Mouse (Mus musculus) MEL (cell line): ENCODE data around the gene Med25. TPM values are rescaled to one million over a fixed set of nuclear protein-coding genes. Genes with fewer than 3 reads are reported as not detected.
A peak's percentile ranks its signal among the peaks of the same experiment; 100 is the strongest.

Source experiments
- DNase-seq: peaks from one replicate; pipeline ENCODE4 v3.0.0; 2011; ENCODE audit warnings: low read depth, low spot score
- H3K27ac ChIP-seq: 2 replicates; pipeline ENCODE4 v1.5.1; 2012; ENCODE audit warnings: low read depth, mild to moderate bottlenecking, control low read depth, low read length, moderate library complexity; ENCODE audit not compliant: control insufficient read depth
- H3K27me3 ChIP-seq, 2 experiments: fragments of 150-350 bp in 1 of 2; sonication (generic) in 1 of 2; 2 replicates each; pipeline ENCODE4 v1.6.1; 2012; ENCODE audit warnings: low read length in 2 of 2, mild to moderate bottlenecking in 2 of 2, improper control_type of control experiment in 1 of 2, moderate library complexity in 1 of 2; ENCODE audit not compliant: insufficient read depth in 2 of 2, control insufficient read depth in 1 of 2
- H3K36me3 ChIP-seq, 2 experiments: 2 replicates each; pipeline ENCODE4 v1.6.1; 2012 to 2014; ENCODE audit warnings: low read length in 2 of 2, improper control_type of control experiment in 1 of 2, inconsistent platforms in 1 of 2, mild to moderate bottlenecking in 1 of 2; ENCODE audit not compliant: insufficient read depth in 2 of 2, control insufficient read depth in 1 of 2
- H3K4me1 ChIP-seq, 2 experiments: fragments of 150-350 bp in 1 of 2; sonication (generic) in 1 of 2; 2 replicates each; pipeline ENCODE4 v1.6.1; 2012; ENCODE audit warnings: low read length in 2 of 2, improper control_type of control experiment in 1 of 2, mild to moderate bottlenecking in 1 of 2; ENCODE audit not compliant: insufficient read depth in 2 of 2, control insufficient read depth in 1 of 2
- H3K4me3 ChIP-seq, 2 experiments: fragments of 150-350 bp in 1 of 2; sonication (generic) in 1 of 2; 2 replicates each; pipeline ENCODE4 v1.5.1; 2012; ENCODE audit warnings: low read depth in 2 of 2, low read length in 2 of 2, mild to moderate bottlenecking in 2 of 2, moderate library complexity in 2 of 2, control low read depth in 1 of 2, improper control_type of control experiment in 1 of 2; ENCODE audit not compliant: control insufficient read depth in 1 of 2, insufficient read depth in 1 of 2
- H3K79me2 ChIP-seq: 2 replicates; pipeline ENCODE4 v1.6.1; 2012; ENCODE audit warnings: mild to moderate bottlenecking, low read length, moderate library complexity; ENCODE audit not compliant: control insufficient read depth, poor library complexity, insufficient read depth
- H3K9ac ChIP-seq: 2 replicates; pipeline ENCODE4 v1.6.1; 2012; ENCODE audit warnings: low read depth, mild to moderate bottlenecking, control low read depth, low read length, moderate library complexity; ENCODE audit not compliant: control insufficient read depth, poor library complexity, severe bottlenecking
- H3K9me3 ChIP-seq: fragments of 150-350 bp; sonication (generic); replicated peaks from 2 replicates; pipeline ENCODE4 v1.6.1; 2012; ENCODE audit warnings: mild to moderate bottlenecking, low read length, improper control_type of control experiment, moderate library complexity; ENCODE audit not compliant: insufficient read depth
- CHD1 ChIP-seq: IDR thresholded peaks from 2 replicates; pipeline ENCODE4 v1.6.1; 2012; ENCODE audit warnings: low read depth, mild to moderate bottlenecking, inconsistent platforms, low read length, improper control_type of control experiment
- CHD2 ChIP-seq: IDR thresholded peaks from 2 replicates; pipeline ENCODE4 v1.6.1; 2011; ENCODE audit warnings: low read length, improper control_type of control experiment
- CTCF ChIP-seq, 3 experiments: IDR thresholded peaks in 2 of 3; conservative IDR thresholded peaks in 1 of 3; 2 replicates each; pipeline ENCODE4 v1.5.1; 2011 to 2012; ENCODE audit warnings: low read length in 3 of 3, low read depth in 2 of 3, mild to moderate bottlenecking in 2 of 3, improper control_type of control experiment in 1 of 3, inconsistent platforms in 1 of 3, mixed read lengths in 1 of 3, moderate library complexity in 1 of 3; ENCODE audit not compliant: control insufficient read depth in 1 of 3, insufficient read depth in 1 of 3, poor library complexity in 1 of 3, severe bottlenecking in 1 of 3
- ELF1 ChIP-seq: IDR thresholded peaks from 2 replicates; pipeline ENCODE4 v1.6.1; 2014; ENCODE audit warnings: low read depth, mild to moderate bottlenecking, inconsistent platforms, low read length, improper control_type of control experiment, moderate library complexity
- EP300 ChIP-seq, 2 experiments: IDR thresholded peaks; 2 replicates each; pipeline ENCODE4 v1.6.1; 2011; ENCODE audit warnings: improper control_type of control experiment in 2 of 2, low read length in 2 of 2, low read depth in 1 of 2, mild to moderate bottlenecking in 1 of 2
- GABPA ChIP-seq: IDR thresholded peaks from 2 replicates; pipeline ENCODE4 v1.6.1; 2012; ENCODE audit warnings: low read depth, mild to moderate bottlenecking, inconsistent platforms, low read length, improper control_type of control experiment, moderate library complexity
- JUND ChIP-seq: IDR thresholded peaks from 2 replicates; pipeline ENCODE4 v1.6.1; 2011; ENCODE audit warnings: low read depth, mild to moderate bottlenecking, improper control_type of control experiment, low read length
- MAFK ChIP-seq: IDR thresholded peaks from 2 replicates; pipeline ENCODE4 v1.6.1; 2011; ENCODE audit warnings: low read depth, mild to moderate bottlenecking, low read length, improper control_type of control experiment, borderline replicate concordance
- MAX ChIP-seq: IDR thresholded peaks from 2 replicates; pipeline ENCODE4 v1.6.1; 2011; ENCODE audit warnings: low read length, improper control_type of control experiment
- MAZ ChIP-seq: IDR thresholded peaks from 2 replicates; pipeline ENCODE4 v1.6.1; 2012; ENCODE audit warnings: low read depth, mild to moderate bottlenecking, inconsistent platforms, low read length, improper control_type of control experiment
- MEF2A ChIP-seq: IDR thresholded peaks from 2 replicates; pipeline ENCODE4 v1.6.1; 2014; ENCODE audit warnings: low read depth, mild to moderate bottlenecking, inconsistent platforms, low read length, improper control_type of control experiment; ENCODE audit not compliant: poor library complexity, insufficient replicate concordance, severe bottlenecking; ENCODE audit errors: extremely low read depth
- POLR2AphosphoS2 ChIP-seq: IDR thresholded peaks from 2 replicates; pipeline ENCODE4 v1.6.1; 2011; ENCODE audit warnings: low read length, improper control_type of control experiment
- POLR2AphosphoS5 ChIP-seq: IDR thresholded peaks from 2 replicates; pipeline ENCODE4 v1.6.1; 2012; ENCODE audit warnings: low read depth, borderline replicate concordance, mild to moderate bottlenecking, inconsistent platforms, low read length, moderate library complexity, mixed read lengths
- RCOR1 ChIP-seq: IDR thresholded peaks from 2 replicates; pipeline ENCODE4 v1.6.1; 2012; ENCODE audit warnings: low read depth, mild to moderate bottlenecking, inconsistent platforms, low read length, improper control_type of control experiment
- SIN3A ChIP-seq: IDR thresholded peaks from 2 replicates; pipeline ENCODE4 v1.6.1; 2012; ENCODE audit warnings: low read length, improper control_type of control experiment, inconsistent platforms
- SMC3 ChIP-seq: IDR thresholded peaks from 2 replicates; pipeline ENCODE4 v1.6.1; 2011; ENCODE audit warnings: low read depth, low read length, improper control_type of control experiment
- TAL1 ChIP-seq: IDR thresholded peaks from 2 replicates; pipeline ENCODE4 v1.6.1; 2012; ENCODE audit warnings: mild to moderate bottlenecking, inconsistent platforms, low read length, moderate library complexity, mixed read lengths
- TCF12 ChIP-seq: IDR thresholded peaks from 2 replicates; pipeline ENCODE4 v1.6.1; 2014; ENCODE audit warnings: low read depth, mild to moderate bottlenecking, inconsistent platforms, low read length, improper control_type of control experiment, moderate library complexity
- UBTF ChIP-seq: IDR thresholded peaks from 2 replicates; pipeline ENCODE4 v1.6.1; 2012; ENCODE audit warnings: low read depth, mild to moderate bottlenecking, inconsistent platforms, low read length, improper control_type of control experiment, moderate library complexity, borderline replicate concordance; ENCODE audit not compliant: insufficient read depth
- USF1 ChIP-seq: IDR thresholded peaks from 2 replicates; pipeline ENCODE4 v1.6.1; 2014; ENCODE audit warnings: low read depth, mild to moderate bottlenecking, inconsistent platforms, low read length, improper control_type of control experiment, moderate library complexity
- USF2 ChIP-seq, 2 experiments: IDR thresholded peaks; 2 replicates each; pipeline ENCODE4 v1.6.1; 2011 to 2012; ENCODE audit warnings: improper control_type of control experiment in 2 of 2, low read length in 2 of 2, borderline replicate concordance in 1 of 2, inconsistent platforms in 1 of 2, low read depth in 1 of 2, mild to moderate bottlenecking in 1 of 2; ENCODE audit not compliant: insufficient read depth in 1 of 2
- ZKSCAN1 ChIP-seq: IDR thresholded peaks from 2 replicates; pipeline ENCODE4 v1.6.1; 2012; ENCODE audit warnings: low read depth, mild to moderate bottlenecking, inconsistent platforms, low read length, improper control_type of control experiment, moderate library complexity
- ZNF384 ChIP-seq: IDR thresholded peaks from 2 replicates; pipeline ENCODE4 v1.6.1; 2012; ENCODE audit warnings: low read depth, mild to moderate bottlenecking, inconsistent platforms, low read length, improper control_type of control experiment
- polyA plus RNA-seq, 2 experiments: library from polyadenylated mRNA; stranded (reverse) in 1 of 2; unstranded in 1 of 2; fragments of >175 nt in 1 of 2; fragments of >200 nt in 1 of 2; gene quantifications; 2 replicates each; pipeline versions ENCODE4 v1.2.1 to v1.2.4; 2012; ENCODE audit warnings: low replicate concordance in 2 of 2, low read depth in 1 of 2; ENCODE audit not compliant: insufficient read length in 2 of 2, insufficient read depth in 1 of 2, missing spikeins in 1 of 2
- total RNA-seq: library from RNA; depleted of rRNA; stranded (reverse); fragments of 300-350 nt; gene quantifications from 2 replicates; pipeline ENCODE4 v1.2.3, GENCODE M21; 2012

The Med25 gene
- total and polyA plus RNA-seq, 3 experiments: 53.9 to 118 TPM; not detected in 1

DNA sequence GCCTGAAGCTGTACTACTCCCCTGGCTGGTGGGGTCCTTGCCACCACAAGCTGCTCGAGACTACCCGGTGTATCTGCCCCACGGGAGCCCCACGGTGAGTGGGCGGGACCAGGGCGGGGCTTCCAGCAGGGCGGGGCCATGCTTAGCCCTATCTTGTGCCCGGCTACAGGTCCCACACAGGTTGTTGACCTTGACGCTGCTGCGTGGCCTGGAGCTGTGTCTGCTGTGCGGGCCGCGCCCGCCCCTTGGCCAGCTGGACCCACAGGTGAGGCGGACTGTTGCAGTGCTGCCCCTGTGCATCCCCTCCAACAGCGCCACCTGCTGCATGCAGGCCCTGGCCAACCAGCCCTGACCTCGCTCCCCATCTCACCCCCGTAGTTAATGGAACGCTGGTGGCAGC, 6.1 kb upstream of the Med25 start:
- DNase-seq: peak; percentile 28
- peaks cover 0 to 6% of the 10 kb centered on the region in 2 experiments; a peak in 2 of 4 replicates for H3K36me3 ChIP-seq
- H3K9ac ChIP-seq: no peak overlapping the region

DNA sequence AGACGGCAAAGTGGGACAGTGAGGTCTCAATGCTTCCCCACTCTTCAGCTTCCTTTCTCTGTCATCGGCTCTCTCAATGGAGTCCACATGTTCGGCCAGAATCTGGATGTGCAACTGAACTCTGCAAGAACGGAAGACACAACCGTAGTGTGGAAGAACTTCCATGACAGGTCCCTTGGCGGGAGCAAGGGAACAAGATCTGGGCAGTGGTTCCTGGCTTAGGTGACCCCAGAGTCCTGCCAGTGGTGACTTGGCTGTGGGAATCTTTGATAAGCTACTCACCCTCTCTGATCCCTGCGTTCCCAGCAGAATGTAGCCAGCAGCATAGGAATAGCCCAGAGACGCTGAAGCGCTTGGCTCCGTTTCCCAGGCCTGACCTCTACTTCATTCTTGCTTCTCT, 4.0 kb upstream of the Med25 start:
- TF ChIP-seq UBTF (no peak), MAZ (no peak), USF2 (IDR thresholded peaks at IDR 0.05; ENCODE audit: borderline replicate concordance in 1 of 2, insufficient read depth in 1 of 2, low read depth in 1 of 2, low read length in 2 of 2) (no peak), MEF2A (no peak), POLR2AphosphoS2 (no peak), EP300 (IDR thresholded peaks at IDR 0.05; ENCODE audit: low read depth in 1 of 2, low read length in 2 of 2) (no peak), ZKSCAN1 (no peak), USF1 (no peak), ELF1 (no peak), CHD1 (no peak), MAX (no peak), TCF12 (no peak), MAFK (no peak), RCOR1 (no peak), TAL1 (no peak), GABPA (no peak), SIN3A (no peak), POLR2AphosphoS5 (no peak), JUND (no peak), CHD2 (no peak)
- TF ChIP-seq, all 39 proteins: peak for 0
- peaks cover 0 to 12% of the 10 kb centered on the region in 2 experiments; a peak in 2 of 4 replicates for H3K4me1 ChIP-seq
- peak overlapping the region; percentile 86 for H3K9ac ChIP-seq
- peaks cover 7% of the 10 kb centered on the region for H3K79me2 ChIP-seq
- H3K9me3 ChIP-seq: no peaks in the 10 kb centered on the region
- no peak for DNase-seq
- H3K27me3 ChIP-seq: no peaks in the 10 kb centered on the region
- H3K27ac ChIP-seq: peak overlapping the region; percentile 59
- H3K36me3 ChIP-seq: peaks cover 0 to 6% of the 10 kb centered on the region in 2 experiments; a peak in 2 of 4 replicates
- H3K4me3 ChIP-seq: peak overlapping the region; percentile 72 to 88

More for the DNA sequence above, 6.1 kb upstream of the Med25 start:
- Histone ChIP-seq H3K27ac (no peak overlapping the region), H3K4me1 (peaks cover 0 to 8% of the 10 kb centered on the region in 2 experiments; a peak in 2 of 4 replicates), H3K9me3 (no peaks in the 10 kb centered on the region), H3K4me3 (no peak overlapping the region), H3K27me3 (no peaks in the 10 kb centered on the region), H3K79me2 (no peaks in the 10 kb centered on the region; the same call in 1 of the 2 replicates)
- TF ChIP-seq SMC3 (0 out of 2 replicates have a peak, but pooled peaks have one; percentile 7), CTCF (IDR thresholded peaks at IDR 0.05 in 2 of 3, conservative IDR thresholded peaks at IDR 0.05 in 1 of 3; ENCODE audit: control insufficient read depth in 1 of 3, insufficient read depth in 1 of 3, low read depth in 2 of 3, low read length in 3 of 3, poor library complexity in 1 of 3, severe bottlenecking in 1 of 3) (peak; percentile 26 to 53 (median 30); a peak in 5 of 6 replicates), ZNF384 (no peak)
